Mouse (Mus musculus) ES-E14 (cell line): ENCODE measurements at regions not wholly inside any gene's neighbourhood (a gene's known extent, or its start where the extent isn't known, plus 50 kb on each side); places are given as distances from the start of the nearest gene placed in this dataset.
A peak's percentile ranks its signal among the peaks of the same experiment; 100 is the strongest.

Experiments used
- DNase-seq: peaks from one replicate; pipeline ENCODE4 v3.0.0-alpha.2; 2013; ENCODE audit warnings: low read depth, low spot score
- H3K27ac ChIP-seq: 2 replicates; pipeline ENCODE4 v1.5.1; 2012; ENCODE audit warnings: low read depth, mild to moderate bottlenecking, low read length, moderate library complexity, mixed read lengths; ENCODE audit not compliant: poor library complexity, insufficient read depth, severe bottlenecking
- H3K36me3 ChIP-seq: 2 replicates; pipeline ENCODE4 v1.6.1; 2012; ENCODE audit warnings: mild to moderate bottlenecking, low read length, moderate library complexity, mixed read lengths; ENCODE audit not compliant: control insufficient read depth, poor library complexity, insufficient read depth, severe bottlenecking
- H3K4me1 ChIP-seq, 2 experiments: fragments of 150-350 bp in 1 of 2; sonication (generic) in 1 of 2; 2 replicates each; pipeline ENCODE4 v1.6.1; 2012; ENCODE audit warnings: low read length in 2 of 2, mild to moderate bottlenecking in 1 of 2, mixed read lengths in 1 of 2; ENCODE audit not compliant: control insufficient read depth in 2 of 2, insufficient read depth in 2 of 2, poor library complexity in 1 of 2
- H3K4me3 ChIP-seq, 2 experiments: fragments of 150-350 bp in 1 of 2; sonication (generic) in 1 of 2; 2 replicates each; pipeline ENCODE4 v1.5.1; 2012; ENCODE audit warnings: low read length in 2 of 2, low read depth in 1 of 2, mild to moderate bottlenecking in 1 of 2, mixed read lengths in 1 of 2; ENCODE audit not compliant: insufficient read depth in 1 of 2, poor library complexity in 1 of 2, severe bottlenecking in 1 of 2
- H3K9ac ChIP-seq: 2 replicates; pipeline ENCODE4 v1.6.1; 2012; ENCODE audit warnings: low read depth, mild to moderate bottlenecking, low read length, mixed read lengths; ENCODE audit not compliant: poor library complexity, insufficient read depth, severe bottlenecking
- H3K9me3 ChIP-seq: fragments of 150-350 bp; sonication (generic); 2 replicates; pipeline ENCODE4 v1.6.1; 2012; ENCODE audit warnings: low read depth, mild to moderate bottlenecking, low read length; ENCODE audit not compliant: control insufficient read depth, insufficient read depth
- CHD2 ChIP-seq: IDR thresholded peaks from 2 replicates; pipeline ENCODE4 v1.6.1; 2014; ENCODE audit warnings: mild to moderate bottlenecking, low read depth, low read length, inconsistent platforms
- HCFC1 ChIP-seq: IDR thresholded peaks from 2 replicates; pipeline ENCODE4 v1.6.1; 2012; ENCODE audit warnings: low read length, inconsistent platforms, borderline replicate concordance; ENCODE audit not compliant: insufficient read depth
- MAFK ChIP-seq: IDR thresholded peaks from 2 replicates; pipeline ENCODE4 v1.6.1; 2014; ENCODE audit warnings: mild to moderate bottlenecking, low read depth, low read length, inconsistent platforms; ENCODE audit not compliant: insufficient read depth
- ZC3H11A ChIP-seq: IDR thresholded peaks from 2 replicates; pipeline ENCODE4 v1.6.1; 2012; ENCODE audit warnings: low read depth, mild to moderate bottlenecking, inconsistent platforms, low read length, borderline replicate concordance
- ZNF384 ChIP-seq: IDR thresholded peaks from 2 replicates; pipeline ENCODE4 v1.6.1; 2012; ENCODE audit warnings: low read depth, low read length, inconsistent platforms
- in situ Hi-C, 2 experiments: fragments of 600-800 bp; cut with MboI; formaldehyde crosslinking; loops; one replicate each; pipeline ENCODE4 v1.15.1; 2025; ENCODE audit warnings: low sequenced_read_pairs in 2 of 2, inconsistent platforms in 1 of 2; ENCODE audit not compliant: unreplicated experiment in 2 of 2

DNA sequence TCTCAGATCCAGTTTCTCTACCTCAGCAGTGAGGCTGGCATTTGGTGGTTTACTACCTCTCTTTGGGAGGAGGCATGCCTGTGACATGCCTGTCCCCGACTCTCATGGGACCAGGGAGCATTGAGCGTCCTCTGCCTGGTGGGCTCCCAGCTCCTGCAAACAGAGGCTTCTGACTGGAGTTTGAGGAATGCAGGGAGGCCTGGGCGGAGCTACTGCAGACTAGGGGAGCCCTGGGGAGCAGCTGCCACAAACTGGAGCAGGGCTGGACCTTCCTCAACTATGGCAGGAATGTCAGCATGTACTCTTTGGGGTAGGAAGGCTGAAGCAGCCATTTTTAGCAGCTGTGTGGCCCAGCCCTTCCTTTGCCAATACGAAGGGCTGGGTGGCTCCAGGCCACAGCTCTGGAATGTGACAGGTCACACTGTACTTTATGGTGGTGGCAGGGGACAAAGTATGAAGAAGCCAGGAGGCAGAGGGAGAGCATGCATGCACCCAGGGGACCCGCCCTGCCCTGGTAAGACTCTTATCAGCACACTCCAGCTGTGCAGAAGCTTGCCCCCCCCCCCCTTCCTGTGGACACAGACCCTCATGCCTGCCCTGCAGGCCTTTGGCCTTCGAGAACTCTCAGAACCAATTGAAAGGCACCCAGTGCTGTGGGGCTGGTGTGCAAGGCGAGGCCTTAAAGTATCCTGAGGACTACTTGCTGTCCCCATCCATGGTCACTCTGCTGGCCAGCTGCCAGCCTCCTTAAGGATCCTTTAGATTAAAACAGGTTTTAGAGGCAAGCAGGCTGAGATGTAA is 129.5 kb downstream of the Gadd45g start:
- TF ChIP-seq ZNF384 (no peak), CHD2 (no peak), MAFK (no peak), HCFC1 (no peak), ZC3H11A (no peak)
- no peaks in the 10 kb centered on the region for H3K36me3 ChIP-seq
- H3K27ac ChIP-seq = peak overlapping the region; percentile 67
- no peaks in the 10 kb centered on the region for H3K9me3 ChIP-seq
- H3K4me3 ChIP-seq = peak overlapping the region; percentile 18 to 44; a peak in 3 of 4 replicates
- in situ Hi-C loops = no loop called here
- DNase-seq = peak; percentile 54
- peak overlapping the region; percentile 66 for H3K9ac ChIP-seq
- H3K4me1 ChIP-seq = peaks cover 7 to 28% of the 10 kb centered on the region in 2 experiments

DNA sequence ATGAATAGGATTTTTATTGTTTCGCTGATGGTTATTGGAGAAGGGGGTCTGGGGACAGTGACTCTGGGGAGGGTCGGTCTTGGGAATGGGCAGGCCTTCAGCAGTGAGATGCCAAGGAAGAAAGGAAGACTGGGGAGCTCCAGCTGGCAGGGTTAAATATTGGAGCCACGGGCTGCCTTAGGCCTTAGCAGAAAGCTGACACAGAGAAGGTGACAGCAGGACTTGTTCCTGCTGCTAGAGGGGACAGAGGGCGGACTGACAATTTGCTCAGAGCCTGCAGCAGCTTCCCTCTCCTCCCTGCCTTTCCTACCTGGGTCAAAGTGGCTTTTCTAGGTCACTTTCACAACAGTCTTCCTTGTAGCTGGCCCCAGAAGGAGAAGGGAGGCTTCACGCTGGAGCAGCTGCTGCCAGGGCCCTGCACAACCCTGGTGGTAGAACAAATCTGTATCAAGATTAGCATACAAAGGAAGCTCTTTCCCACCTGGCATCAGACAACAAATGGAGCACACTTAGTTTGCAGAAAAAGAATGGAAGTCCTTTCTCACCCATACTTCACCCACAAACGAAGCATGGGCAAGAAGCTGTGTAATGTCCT is 130.2 kb downstream of the Gadd45g start:
- no peaks in the 10 kb centered on the region for H3K9me3 ChIP-seq
- in situ Hi-C loops = no loop called here
- H3K27ac ChIP-seq = no peak overlapping the region
- DNase-seq = no peak
- H3K4me1 ChIP-seq = peaks cover 7 to 28% of the 10 kb centered on the region in 2 experiments
- no peaks in the 10 kb centered on the region for H3K36me3 ChIP-seq
- no peak overlapping the region for H3K4me3 ChIP-seq
- no peak overlapping the region for H3K9ac ChIP-seq
- TF ChIP-seq CHD2 (no peak), HCFC1 (no peak), ZC3H11A (no peak), ZNF384 (no peak), MAFK (no peak)

GRCm38 (mm10) chr13:51979301-51979977 is 133.0 kb downstream of the Gadd45g start:
- Histone ChIP-seq H3K27ac (no peak overlapping the region), H3K9me3 (no peaks in the 10 kb centered on the region), H3K36me3 (no peaks in the 10 kb centered on the region), H3K9ac (no peak overlapping the region), H3K4me3 (no peak overlapping the region), H3K4me1 (peaks cover 5 to 20% of the 10 kb centered on the region in 2 experiments; a peak in 3 of 4 replicates)
- DNase-seq = no peak
- in situ Hi-C loops = no loop called here
- TF ChIP-seq HCFC1 (no peak), MAFK (no peak), ZC3H11A (no peak), CHD2 (no peak), ZNF384 (no peak)

GRCm38 (mm10) chr13:51980344-51980743 is 133.9 kb downstream of the Gadd45g start:
- in situ Hi-C loops = no loop called here
- no peak overlapping the region for H3K27ac ChIP-seq
- no peak overlapping the region for H3K4me3 ChIP-seq
- H3K9me3 ChIP-seq = no peaks in the 10 kb centered on the region
- H3K36me3 ChIP-seq = no peaks in the 10 kb centered on the region
- peaks cover 2 to 11% of the 10 kb centered on the region in 2 experiments; a peak in 2 of 4 replicates for H3K4me1 ChIP-seq
- H3K9ac ChIP-seq = no peak overlapping the region
- no peak for TF ChIP-seq ZC3H11A
- TF ChIP-seq HCFC1 = no peak
- TF ChIP-seq MAFK = no peak
- TF ChIP-seq ZNF384 = no peak
- TF ChIP-seq CHD2 = no peak
- DNase-seq = no peak
